8 mouse cellular contexts compared by ENCODE assay signal in the genomic region with DNA sequence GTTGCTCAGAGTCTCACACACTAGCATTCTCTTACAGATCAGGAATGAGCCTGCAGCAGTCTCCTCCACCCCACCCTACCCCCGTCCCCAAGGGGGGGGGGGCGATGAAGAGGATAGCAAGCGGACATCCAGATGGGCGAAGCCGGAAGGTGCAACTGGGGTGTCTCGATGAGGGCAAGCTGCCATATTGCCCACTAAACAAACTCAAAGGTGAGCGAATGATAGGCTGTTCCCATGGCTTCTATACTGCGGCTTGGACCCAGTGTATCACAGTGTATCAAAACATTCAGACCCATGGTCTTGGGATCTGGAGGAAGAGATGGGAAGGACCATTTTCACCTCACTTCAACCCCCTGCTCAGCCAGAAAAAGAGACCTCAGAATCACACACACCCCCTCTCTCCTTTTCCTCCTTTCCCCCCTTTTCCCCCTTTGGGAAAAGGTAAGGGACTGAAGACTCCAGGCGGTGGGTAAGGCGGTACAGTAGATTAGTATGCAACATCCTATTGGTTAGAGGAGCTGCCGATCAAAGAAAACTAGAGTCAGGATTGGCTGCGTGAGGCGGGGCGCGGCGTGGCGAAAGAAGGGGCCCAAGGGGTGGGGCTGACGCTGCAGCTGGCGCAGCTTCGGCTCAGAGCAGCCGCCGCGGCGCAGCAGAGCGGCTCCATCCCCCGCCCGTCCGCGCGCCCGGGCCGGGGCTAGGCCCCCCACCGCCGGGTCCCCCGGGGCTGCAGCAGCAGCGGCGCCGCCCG. TPM values are rescaled to one million over a fixed set of nuclear protein-coding genes. Genes with fewer than 3 reads are reported as not detected.
DNase-seq lines count a peak whose midpoint lies in the region; ATAC-seq and TF ChIP-seq lines count a peak whose summit lies in the region.

A gene (plus strand): TSS at position 629 of the 751 bp plus-strand sequence.

- no peaks in the 10 kb centered on the region for H3K36me3 ChIP-seq in G1E (replicated peaks)
- no peaks in the 10 kb centered on the region for H3K36me3 ChIP-seq in hindbrain, embryonic 12.5 days
- H3K36me3 ChIP-seq in lung, embryonic 15.5 days, result no peaks in the 10 kb centered on the region
- H3K36me3 ChIP-seq in thymus, adult 2 months (ENCODE audit: control insufficient read depth, insufficient read depth, low read length), result no peaks in the 10 kb centered on the region

- H3K4me2 ChIP-seq in hindbrain, embryonic 12.5 days (replicated peaks), result peak within 1 kb of the TSS; percentile 86
- peak within 1 kb of the TSS; percentile 95 for H3K4me2 ChIP-seq in lung, embryonic 15.5 days

- TF ChIP-seq CTCF in G1E (IDR thresholded peaks at IDR 0.05; ENCODE audit: low read depth, low read length), result no peak
- TF ChIP-seq CTCF in thymus, adult 2 months (IDR thresholded peaks at IDR 0.05; ENCODE audit: borderline replicate concordance, control insufficient read depth, extremely low read depth, insufficient read depth, low read length, poor library complexity), result no peak

- H3K27ac ChIP-seq in hindbrain, embryonic 12.5 days, result peak within 1 kb of the TSS; percentile 92
- no peak within 1 kb of the TSS for H3K27ac ChIP-seq in lung, embryonic 15.5 days
- H3K27ac ChIP-seq in thymus, adult 2 months (ENCODE audit: control insufficient read depth, insufficient read depth, low read length), result no peak within 1 kb of the TSS

- no peak for TF ChIP-seq POLR2A in thymus, adult 2 months (IDR thresholded peaks at IDR 0.05; ENCODE audit: control insufficient read depth, extremely low read depth, insufficient read depth, low read length, poor library complexity)

- 3% methylated on average over 39 of the region's 39 CpGs for WGBS in hindbrain, embryonic 12.5 days
- WGBS in lung, embryonic 15.5 days, result 3% methylated on average over 39 of the region's 39 CpGs
- WGBS in thymus, adult 2 months, result 7% methylated on average over 39 of the region's 39 CpGs

- peaks cover 29% of the 10 kb centered on the region for H3K9me3 ChIP-seq in G1E (replicated peaks)
- no peaks in the 10 kb centered on the region for H3K9me3 ChIP-seq in hindbrain, embryonic 12.5 days (replicated peaks)
- no peaks in the 10 kb centered on the region for H3K9me3 ChIP-seq in lung, embryonic 15.5 days

- H3K27me3 ChIP-seq in G1E (ENCODE audit: insufficient read depth, low read length), result no peaks in the 10 kb centered on the region; the same call in none of the 2 replicates
- peaks cover 70% of the 10 kb centered on the region for H3K27me3 ChIP-seq in hindbrain, embryonic 12.5 days
- H3K27me3 ChIP-seq in lung, embryonic 15.5 days, result peaks cover 99% of the 10 kb centered on the region
- H3K27me3 ChIP-seq in thymus, adult 2 months (ENCODE audit: control insufficient read depth, insufficient read depth, low read length), result peaks cover 29% of the 10 kb centered on the region

- H3K4me3 ChIP-seq in G1E (ENCODE audit: low read depth, low read length), result peak within 1 kb of the TSS; percentile 30; the same call in 1 of the 2 replicates
- H3K4me3 ChIP-seq in hindbrain, embryonic 12.5 days, result peak within 1 kb of the TSS; percentile 90
- peak within 1 kb of the TSS; percentile 57 for H3K4me3 ChIP-seq in lung, embryonic 15.5 days
- peak within 1 kb of the TSS; percentile 37 for H3K4me3 ChIP-seq in thymus, adult 2 months (ENCODE audit: control insufficient read depth, insufficient read depth, low read length)

- DNase-seq in G1E (ENCODE audit: low spot score), result no peak
- DNase-seq in cerebellum, adult 9-11 months, result peak; percentile 96
- peak; percentile 88 to 93 for DNase-seq in frontal cortex, postnatal 14 days (ENCODE audit: low spot score in 2 of 2)
- DNase-seq in layer of hippocampus, adult 9-11 months, result peak; percentile 94
- DNase-seq in ovary, postnatal 10 days (ENCODE audit: low spot score), result peak; percentile 48
- peak; percentile 72 for DNase-seq in thymus, adult 2 months

- no peaks in the 10 kb centered on the region for H3K4me1 ChIP-seq in G1E (ENCODE audit: insufficient read depth, low read depth, low read length)
- peaks cover 74% of the 10 kb centered on the region for H3K4me1 ChIP-seq in hindbrain, embryonic 12.5 days
- H3K4me1 ChIP-seq in lung, embryonic 15.5 days, result peaks cover 30% of the 10 kb centered on the region
- H3K4me1 ChIP-seq in thymus, adult 2 months (replicated peaks; ENCODE audit: control insufficient read depth, insufficient read depth, low read length), result peaks cover 13% of the 10 kb centered on the region; the same call in 1 of the 2 replicates

- peak within 1 kb of the TSS; percentile 96 for H3K9ac ChIP-seq in hindbrain, embryonic 12.5 days
- H3K9ac ChIP-seq in lung, embryonic 15.5 days, result peak within 1 kb of the TSS; percentile 6; the same call in 1 of the 2 replicates

- no peak for ATAC-seq in G1E (ENCODE audit: extremely low read depth, insufficient number of reproducible peaks, low FRiP score, poor library complexity, severe bottlenecking)
- peak; percentile 82 for ATAC-seq in hindbrain, embryonic 12.5 days (ENCODE audit: low FRiP score)
- ATAC-seq in lung, embryonic 15.5 days (ENCODE audit: borderline replicate concordance, extremely low read depth, low FRiP score, low TSS enrichment), result peak; percentile 87

RNA-seq across cellular contexts. Expression of the gene that starts here (rescaled TPM):
- total RNA-seq in G1E (2014; fragmentation: Nextera tagmentation), result not detected in 2 replicates
- 0.06 TPM in 1 of 2 replicates, not detected in the other for total RNA-seq in G1E (2017)
- polyA plus RNA-seq in G1E (2012), result not detected in 2 replicates
- polyA plus RNA-seq in hindbrain, embryonic 12.5 days (2016; fragmentation: Nextera tagmentation; extraction: Ambion mirVana), result 6.9 and 7.5 TPM in 2 replicates
- not detected in 2 replicates for polyA plus RNA-seq in lung, embryonic 15.5 days (2015; fragmentation: Nextera tagmentation; extraction: Ambion mirVana)
- polyA plus RNA-seq in thymus, adult 2 months (2012; rRNA removed), result 0.31 and 0.34 TPM in 2 replicates

Comparison
In these comparisons a context has a peak if more than half of its experiments do, and no peak if none do; other contexts are left out.
1. Peak in ATAC-seq, H3K4me3 ChIP-seq, H3K9ac ChIP-seq and H3K4me2 ChIP-seq in lung, embryonic 15.5 days; RNA of the gene not detected or under 1 TPM.
2. Peak in DNase-seq and H3K4me3 ChIP-seq in thymus, adult 2 months; RNA of the gene not detected or under 1 TPM.
3. H3K4me3 ChIP-seq: peak in every context shown above with its lines; median percentile 90 in hindbrain, embryonic 12.5 days; 57 in lung, embryonic 15.5 days; 37 in thymus, adult 2 months; 30 in G1E.